Mouse (Mus musculus) cerebellum, adult (tissue): ENCODE results near the gene Gtf2i.
"Not testable (repeated sequence)": the region's sequence is repeated elsewhere in the genome, so short reads cannot be mapped to it uniquely, and the experiment has no call there.

Source experiments
- ATAC-seq: cut with Nextera tagmentation; 2 replicates; pipeline ENCODE4 v1.9.2; 2017; ENCODE audit warnings: mild to moderate bottlenecking, moderate library complexity, mixed read lengths; ENCODE audit not compliant: insufficient number of reproducible peaks, low FRiP score, low TSS enrichment

Gene Gtf2i

GRCm38 (mm10) chr5:134314688-134315622 is at the start of gene Gtf2i:
Gtf2i (minus strand) TSS chr5:134314760.
- ATAC-seq: peak; percentile 93

GRCm38 (mm10) chr5:134359101-134359500 is 44.5 kb upstream of the Gtf2i start:
- ATAC-seq: no peak

- ATAC-seq: not testable (repeated sequence)
These were observed 40.8 kb upstream of the Gtf2i start for GRCm38 (mm10) chr5:134355372-134355771.

- no peak for ATAC-seq
These were observed 38.6 kb upstream of the Gtf2i start for GRCm38 (mm10) chr5:134353117-134353516.

- ATAC-seq: no peak
These were observed 38.0 kb upstream of the Gtf2i start for GRCm38 (mm10) chr5:134352527-134353001.

GRCm38 (mm10) chr5:134350660-134351059 is 36.1 kb upstream of the Gtf2i start:
- ATAC-seq: peak; percentile 40; the same call in 1 of the 2 replicates

- ATAC-seq: no peak
These were observed 32.5 kb upstream of the Gtf2i start for GRCm38 (mm10) chr5:134347066-134347465.

GRCm38 (mm10) chr5:134345449-134345848 is 30.9 kb upstream of the Gtf2i start:
- no peak for ATAC-seq

GRCm38 (mm10) chr5:134344076-134344475 is 29.5 kb upstream of the Gtf2i start:
- no peak for ATAC-seq

- not testable (repeated sequence) for ATAC-seq
These were observed 29.0 kb upstream of the Gtf2i start for GRCm38 (mm10) chr5:134343530-134343929.

GRCm38 (mm10) chr5:134342503-134343205 is 28.1 kb upstream of the Gtf2i start:
- ATAC-seq: no peak

GRCm38 (mm10) chr5:134341721-134342120 is 27.2 kb upstream of the Gtf2i start:
- no peak for ATAC-seq

GRCm38 (mm10) chr5:134341321-134341720 is 26.8 kb upstream of the Gtf2i start:
- ATAC-seq: no peak

- no peak for ATAC-seq
These were observed 25.6 kb upstream of the Gtf2i start for GRCm38 (mm10) chr5:134340101-134340522.

- ATAC-seq: not testable (repeated sequence)
These were observed 22.5 kb upstream of the Gtf2i start for GRCm38 (mm10) chr5:134337012-134337411.

- no peak for ATAC-seq
These were observed 18.2 kb upstream of the Gtf2i start for GRCm38 (mm10) chr5:134332743-134333142.

- no peak for ATAC-seq
These were observed 15.5 kb upstream of the Gtf2i start for GRCm38 (mm10) chr5:134330082-134330481.

GRCm38 (mm10) chr5:134329311-134329710 is 14.8 kb upstream of the Gtf2i start:
- no peak for ATAC-seq

GRCm38 (mm10) chr5:134328482-134329001 is 14.0 kb upstream of the Gtf2i start:
- no peak for ATAC-seq

- ATAC-seq: no peak
These were observed 11.5 kb upstream of the Gtf2i start for GRCm38 (mm10) chr5:134325856-134326566.
